Mouse (Mus musculus) layer of hippocampus, adult 2 months (tissue): Measurements from ENCODE around the gene Rmnd5a. TPM values are rescaled to one million over a fixed set of nuclear protein-coding genes. Genes with fewer than 3 reads are reported as not detected.

Experiments
- DNase-seq, 2 experiments: peaks; one replicate each; pipeline ENCODE4 v3.0.0; 2022; ENCODE audit warnings: low spot score in 2 of 2
- H3K27ac ChIP-seq: fragments of 200-600 bp; 2 replicates; pipeline ENCODE4 v1.8.1; 2022
- H3K4me3 ChIP-seq: fragments of 200-600 bp; 2 replicates; pipeline ENCODE4 v1.8.1; 2022; ENCODE audit warnings: mild to moderate bottlenecking
- CTCF ChIP-seq: fragments of 200-600 bp; conservative IDR thresholded peaks from 2 replicates; pipeline ENCODE4 v1.8.1; 2022; ENCODE audit warnings: antibody characterized with exemption, mild to moderate bottlenecking, moderate library complexity
- total RNA-seq, 2 experiments: library from RNA; stranded (reverse); gene quantifications; 2 replicates each; pipeline ENCODE4 v1.2.3; 2021

Rmnd5a gene
- total RNA-seq, 2 experiments from 2014 or later = 91.3 to 91.6 TPM

GRCm38 (mm10) chr6:71376711-71377110 is 63.7 kb downstream of the Rmnd5a start:
- TF ChIP-seq CTCF = no peak
- DNase-seq = no peak
- Histone ChIP-seq H3K4me3 (no peak overlapping the region), H3K27ac (no peak overlapping the region)

- no peak for TF ChIP-seq CTCF
- Histone ChIP-seq H3K4me3 (no peak overlapping the region), H3K27ac (no peak overlapping the region)
- DNase-seq = no peak
Observed at GRCm38 (mm10) chr6:71374921-71375320, 65.5 kb downstream of the Rmnd5a start.

- TF ChIP-seq CTCF = no peak
- Histone ChIP-seq H3K4me3 (no peak overlapping the region), H3K27ac (no peak overlapping the region)
- DNase-seq = no peak
Observed at GRCm38 (mm10) chr6:71374311-71374829, 66.1 kb downstream of the Rmnd5a start.

DNA sequence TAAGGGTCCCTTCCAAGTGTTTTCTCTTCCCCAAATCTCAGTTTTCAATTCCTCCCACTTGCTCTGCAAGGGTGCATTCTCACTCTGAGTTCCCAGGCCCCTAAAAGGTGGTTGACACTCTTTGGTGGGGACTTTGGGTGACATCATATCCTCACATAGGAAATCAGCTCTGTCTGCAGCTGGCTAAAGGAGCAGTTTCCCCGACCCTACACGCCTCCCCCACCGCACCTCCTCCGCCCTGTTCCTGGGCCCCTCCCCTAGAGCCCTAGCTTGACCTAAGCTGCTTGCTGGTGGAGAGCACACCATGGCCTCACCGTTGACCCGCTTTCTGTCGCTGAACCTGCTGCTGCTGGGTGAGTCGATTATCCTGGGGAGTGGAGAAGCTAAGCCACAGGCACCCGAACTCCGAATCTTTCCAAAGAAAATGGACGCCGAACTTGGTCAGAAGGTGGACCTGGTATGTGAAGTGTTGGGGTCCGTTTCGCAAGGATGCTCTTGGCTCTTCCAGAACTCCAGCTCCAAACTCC is 67.1 kb downstream of the Rmnd5a start, which contains the start of gene Cd8a:
Gene Cd8a, plus strand, starts transcription at position 179 of the 527 bp plus-strand sequence.
- TF ChIP-seq CTCF = no peak
- no peak within 1 kb of the TSS for H3K27ac ChIP-seq
- no peak for DNase-seq
- no peak within 1 kb of the TSS for H3K4me3 ChIP-seq

DNA sequence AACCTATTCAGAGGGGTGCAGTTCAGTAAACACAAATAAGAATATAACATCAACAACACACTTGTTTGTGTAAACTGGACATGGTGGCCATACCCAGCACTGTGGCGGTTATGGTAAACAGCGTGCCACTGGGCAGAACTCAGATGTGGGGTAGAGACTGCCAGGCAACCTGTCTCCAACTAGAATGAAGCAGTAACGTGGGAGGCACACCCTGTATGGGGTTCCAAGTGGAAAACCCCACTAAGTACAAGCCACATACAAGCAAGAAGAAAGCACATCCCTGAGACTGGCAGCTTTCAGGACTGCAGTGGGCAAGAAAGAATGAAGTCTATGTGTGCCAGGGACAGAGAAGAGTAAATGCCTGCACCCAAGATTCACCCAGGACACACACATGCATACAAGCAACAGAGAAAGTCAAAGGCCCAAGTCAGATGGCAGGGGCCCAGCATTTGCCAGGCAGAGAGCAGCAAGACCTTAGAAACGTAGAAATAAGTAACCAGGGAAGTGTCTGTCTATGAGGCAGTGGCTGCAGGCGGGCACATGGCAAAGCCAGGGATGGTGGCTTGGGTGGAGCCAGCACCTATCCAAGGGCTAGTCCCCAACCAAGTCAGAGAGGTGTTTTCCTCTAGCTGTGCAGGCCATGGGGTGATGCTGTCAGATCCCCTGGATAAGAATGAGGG is 68.3 kb downstream of the Rmnd5a start:
- no peak overlapping the region for H3K4me3 ChIP-seq
- no peak for DNase-seq
- H3K27ac ChIP-seq = no peak overlapping the region
- no peak for TF ChIP-seq CTCF

DNA sequence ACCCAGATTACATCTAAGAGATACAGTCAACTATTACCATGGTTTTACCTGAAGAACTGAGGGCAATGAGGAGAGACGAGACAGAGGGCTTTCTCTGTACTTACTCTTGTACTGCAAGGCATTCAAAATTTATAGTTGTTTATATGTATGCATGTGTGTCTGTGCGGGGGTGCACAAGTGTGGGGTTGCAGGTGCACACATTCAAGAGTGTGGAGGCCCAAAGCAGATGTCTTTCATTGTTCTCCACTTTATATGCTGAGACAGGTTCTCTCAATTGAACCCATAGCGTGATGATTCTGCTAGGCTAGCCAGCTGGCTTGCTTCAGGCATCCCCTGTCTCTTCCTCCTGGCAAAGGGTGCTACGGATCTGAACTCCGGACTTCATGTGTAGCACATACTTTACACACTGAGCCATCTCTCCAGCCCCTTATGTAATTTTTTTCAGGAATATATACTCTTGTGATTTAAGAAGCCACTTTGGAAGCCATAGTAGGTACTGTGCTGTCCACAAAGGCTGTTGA is 69.3 kb downstream of the Rmnd5a start:
- no peak for TF ChIP-seq CTCF
- Histone ChIP-seq H3K4me3 (no peak overlapping the region), H3K27ac (no peak overlapping the region)
- no peak for DNase-seq

DNA sequence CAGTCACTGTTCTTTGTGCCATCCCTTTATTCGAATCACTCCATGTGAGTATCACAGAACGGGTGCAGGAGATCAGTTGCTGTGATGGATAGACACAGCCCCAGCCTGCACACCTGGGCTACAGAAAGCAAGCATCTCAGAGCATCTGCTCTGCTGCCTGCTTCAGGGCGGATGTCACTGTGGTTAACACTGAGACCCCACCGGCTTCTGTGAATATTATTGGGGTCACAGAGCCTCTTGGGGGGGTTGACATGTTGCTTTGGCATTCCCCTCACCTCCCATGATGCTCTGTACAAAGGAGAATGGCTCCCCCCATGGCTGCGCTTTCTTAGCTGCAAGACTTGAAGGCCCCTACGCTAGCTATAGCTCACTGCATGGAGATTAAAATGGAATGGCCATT is 71.0 kb downstream of the Rmnd5a start:
- Histone ChIP-seq H3K4me3 (no peak overlapping the region), H3K27ac (no peak overlapping the region)
- DNase-seq = no peak
- no peak for TF ChIP-seq CTCF

DNA sequence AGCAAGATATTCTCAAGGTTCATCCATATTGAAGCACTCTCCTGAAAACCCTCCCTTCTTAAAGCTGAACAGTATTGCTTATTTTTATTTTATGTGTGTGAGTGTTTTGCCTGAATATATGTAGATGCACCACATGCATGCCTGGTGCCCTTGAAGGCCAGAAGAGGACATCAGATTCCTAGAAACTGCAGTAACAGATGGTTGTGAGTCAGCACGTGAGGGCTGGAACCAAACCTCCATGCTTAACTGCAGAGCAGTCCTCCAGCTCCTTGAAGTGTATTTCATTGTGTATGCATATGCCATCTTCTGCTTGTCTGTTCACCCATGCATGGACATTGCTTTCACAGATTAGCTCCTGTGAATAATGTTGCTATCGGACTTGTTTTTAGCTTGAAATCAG is 76.4 kb downstream of the Rmnd5a start:
- Histone ChIP-seq H3K4me3 (no peak overlapping the region), H3K27ac (no peak overlapping the region)
- TF ChIP-seq CTCF = no peak
- DNase-seq = no peak

DNA sequence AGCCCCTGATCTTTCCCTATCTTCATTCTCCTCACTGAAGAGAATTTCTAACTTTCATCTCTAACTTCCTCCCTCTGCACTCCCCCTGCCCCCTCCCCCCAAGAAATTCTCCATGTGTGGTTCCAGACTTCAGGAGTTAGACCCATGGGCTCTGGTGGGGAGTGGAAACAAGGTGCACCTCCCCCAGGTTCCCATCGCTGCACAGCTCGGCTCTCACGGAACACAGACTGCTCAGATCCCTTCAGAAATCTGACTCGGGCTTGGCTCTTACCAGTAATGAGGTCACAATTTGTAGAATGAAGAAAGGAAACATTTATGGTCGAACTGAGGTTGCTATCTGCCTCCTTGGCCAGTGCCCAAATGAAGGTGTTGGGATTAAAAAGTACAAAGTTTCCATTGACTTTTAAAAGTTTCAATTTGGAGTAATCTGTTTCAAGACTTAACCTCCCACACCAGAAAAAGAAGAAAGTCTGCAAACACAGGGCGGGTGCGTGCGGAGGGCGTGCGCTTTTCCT is 79.2 kb downstream of the Rmnd5a start:
- Histone ChIP-seq H3K27ac (no peak overlapping the region), H3K4me3 (no peak overlapping the region)
- DNase-seq = no peak
- no peak for TF ChIP-seq CTCF

- DNase-seq = no peak
- Histone ChIP-seq H3K4me3 (no peak overlapping the region), H3K27ac (no peak overlapping the region)
- TF ChIP-seq CTCF = no peak
Observed at GRCm38 (mm10) chr6:71360751-71361150, 79.7 kb downstream of the Rmnd5a start.

- no peak overlapping the region for H3K4me3 ChIP-seq
Observed at GRCm38 (mm10) chr6:71360221-71360620, 80.2 kb downstream of the Rmnd5a start.

GRCm38 (mm10) chr6:71357493-71357892 is 82.9 kb downstream of the Rmnd5a start:
- Histone ChIP-seq H3K4me3 (no peak overlapping the region), H3K27ac (no peak overlapping the region)
- TF ChIP-seq CTCF = no peak
- DNase-seq = no peak

More at GRCm38 (mm10) chr6:71360221-71360620, 80.2 kb downstream of the Rmnd5a start:
- no peak overlapping the region for H3K27ac ChIP-seq
- no peak for TF ChIP-seq CTCF
- no peak for DNase-seq

GRCm38 (mm10) chr6:71353722-71354121 is 86.7 kb downstream of the Rmnd5a start:
- TF ChIP-seq CTCF = no peak
- no peak overlapping the region for H3K4me3 ChIP-seq
- no peak for DNase-seq
- H3K27ac ChIP-seq = no peak overlapping the region

- no peak for TF ChIP-seq CTCF
- no peak overlapping the region for H3K4me3 ChIP-seq
- H3K27ac ChIP-seq = no peak overlapping the region
- no peak for DNase-seq
Observed at GRCm38 (mm10) chr6:71352866-71353427, 87.5 kb downstream of the Rmnd5a start.
